Mouse (Mus musculus): ENCODE results near the gene Hoxc10. TPM values are rescaled to one million over a fixed set of nuclear protein-coding genes. Genes with fewer than 3 reads are reported as not detected.
A peak's percentile ranks its signal among the peaks of the same experiment; 100 is the strongest.

The Hoxc10 gene
- polyA plus RNA-seq, 1 experiment from 2014 or later, result 62.9 TPM

GRCm38 (mm10) chr15:102939256-102940155, 27.1 kb upstream of the Hoxc10 start:
- Histone ChIP-seq H3K27ac (ENCODE audit: low read depth, low read length) (no peak overlapping the region), H3K36me3 (ENCODE audit: control insufficient read depth, insufficient read depth, low read length) (no peaks in the 10 kb centered on the region), H3K4me3 (ENCODE audit: low read length) (peak overlapping the region; percentile 22), H3K4me2 (replicated peaks; ENCODE audit: low read depth, low read length) (peak overlapping the region; percentile 31; the same call in 1 of the 2 replicates), H3K4me1 (ENCODE audit: control insufficient read depth, insufficient read depth, low read length) (peaks cover 3% of the 10 kb centered on the region; the same call in 1 of the 2 replicates), H3K9ac (ENCODE audit: low read depth, low read length) (no peak overlapping the region), H3K27me3 (ENCODE audit: control insufficient read depth, insufficient read depth, low read length) (peaks cover 97% of the 10 kb centered on the region), H3K9me3 (ENCODE audit: control insufficient read depth, low read length) (no peaks in the 10 kb centered on the region)
- no peak for ATAC-seq (ENCODE audit: low FRiP score, low TSS enrichment)
- under 1% methylated on average over 34 of the region's 34 CpGs for WGBS

- H3K27ac ChIP-seq (ENCODE audit: low read depth, low read length), result no peak overlapping the region
- peak; percentile 43; the same call in 1 of the 2 replicates for ATAC-seq (ENCODE audit: low FRiP score, low TSS enrichment)
- peaks cover 3% of the 10 kb centered on the region; the same call in 1 of the 2 replicates for H3K4me1 ChIP-seq (ENCODE audit: control insufficient read depth, insufficient read depth, low read length)
- peaks cover 99% of the 10 kb centered on the region for H3K27me3 ChIP-seq (ENCODE audit: control insufficient read depth, insufficient read depth, low read length)
- H3K36me3 ChIP-seq (ENCODE audit: control insufficient read depth, insufficient read depth, low read length), result no peaks in the 10 kb centered on the region
- peak overlapping the region; percentile 48 for H3K4me2 ChIP-seq (replicated peaks; ENCODE audit: low read depth, low read length)
- H3K9ac ChIP-seq (ENCODE audit: low read depth, low read length), result peak overlapping the region; percentile 54; the same call in 1 of the 2 replicates
- peak overlapping the region; percentile 37 for H3K4me3 ChIP-seq (ENCODE audit: low read length)
- 1% methylated on average over 53 of the region's 53 CpGs for WGBS
- H3K9me3 ChIP-seq (ENCODE audit: control insufficient read depth, low read length), result no peaks in the 10 kb centered on the region
Measured at GRCm38 (mm10) chr15:102942739-102943467, 23.7 kb upstream of the Hoxc10 start.

DNA sequence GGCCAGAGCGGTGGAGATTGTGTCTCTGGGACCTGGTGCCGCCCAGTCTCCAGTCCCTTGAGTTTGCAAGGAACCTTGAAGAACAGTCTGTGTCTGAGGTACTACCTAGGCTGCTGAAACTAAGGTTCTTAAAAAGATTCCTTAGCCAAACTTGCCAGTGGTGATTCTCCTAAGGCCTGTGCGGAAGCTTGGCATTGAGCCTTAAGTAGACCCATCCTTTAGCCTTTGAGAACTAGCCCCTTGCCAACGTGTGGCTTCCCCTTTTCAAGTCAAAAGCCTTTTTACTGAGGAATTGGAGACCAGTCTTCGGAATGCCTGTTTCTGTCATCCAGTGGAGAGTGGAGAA, 23.2 kb upstream of the Hoxc10 start:
- ATAC-seq (ENCODE audit: low FRiP score, low TSS enrichment), result peak; percentile 69; the same call in 1 of the 2 replicates
- H3K9ac ChIP-seq (ENCODE audit: low read depth, low read length), result no peak overlapping the region
- H3K4me1 ChIP-seq (ENCODE audit: control insufficient read depth, insufficient read depth, low read length), result peaks cover 3% of the 10 kb centered on the region; the same call in 1 of the 2 replicates
- 11% methylated on average over 5 of the region's 5 CpGs for WGBS
- peaks cover 99% of the 10 kb centered on the region for H3K27me3 ChIP-seq (ENCODE audit: control insufficient read depth, insufficient read depth, low read length)
- peak overlapping the region; percentile 48 for H3K4me2 ChIP-seq (replicated peaks; ENCODE audit: low read depth, low read length)
- peak overlapping the region; percentile 37 for H3K4me3 ChIP-seq (ENCODE audit: low read length)
- no peaks in the 10 kb centered on the region for H3K9me3 ChIP-seq (ENCODE audit: control insufficient read depth, low read length)
- H3K27ac ChIP-seq (ENCODE audit: low read depth, low read length), result no peak overlapping the region
- no peaks in the 10 kb centered on the region for H3K36me3 ChIP-seq (ENCODE audit: control insufficient read depth, insufficient read depth, low read length)

DNA sequence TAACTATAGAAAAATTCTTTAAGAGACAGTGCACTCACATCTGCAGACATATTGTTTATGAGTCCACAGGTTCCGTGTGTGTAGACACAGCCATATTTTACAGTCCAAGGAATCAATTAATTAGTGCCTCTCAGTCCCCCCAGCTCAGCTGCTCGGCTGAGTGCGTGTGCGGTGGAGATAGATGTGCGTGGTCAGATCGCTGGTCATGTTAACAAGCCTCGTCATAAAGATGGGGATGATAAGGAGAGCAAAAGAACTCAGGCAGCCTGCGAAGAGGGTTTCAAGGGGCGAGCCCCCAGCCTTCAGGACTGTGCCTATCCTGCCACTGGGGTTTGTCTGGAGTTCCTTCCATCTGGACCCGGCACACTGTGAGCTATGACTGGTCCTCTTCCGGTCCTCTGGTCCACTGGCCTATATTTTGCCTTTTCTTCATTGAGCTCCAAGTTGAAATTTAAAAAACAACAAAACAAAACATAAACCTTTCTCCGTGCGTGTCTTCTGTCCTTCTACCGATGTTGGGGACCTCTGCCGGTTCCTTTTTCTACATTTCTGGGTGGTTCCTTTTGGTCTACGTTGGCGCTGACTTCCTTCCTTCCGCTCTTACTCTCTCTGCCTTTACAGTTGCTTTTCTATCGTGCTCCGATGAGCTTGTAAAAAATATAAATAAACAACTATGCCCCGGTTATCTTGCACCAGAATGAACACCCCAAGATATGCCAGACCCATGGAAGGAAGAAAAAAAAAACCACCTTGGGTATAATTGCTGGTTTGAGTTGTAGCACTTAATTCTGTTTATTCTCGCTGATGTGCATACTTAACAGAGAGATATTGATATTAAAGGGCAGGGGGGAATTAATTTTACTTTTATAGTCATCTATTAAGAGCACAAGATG, 21.2 kb upstream of the Hoxc10 start:
- WGBS, result 9% methylated on average over 22 of the region's 22 CpGs
- no peak for ATAC-seq (ENCODE audit: low FRiP score, low TSS enrichment)
- Histone ChIP-seq H3K4me3 (ENCODE audit: low read length) (no peak overlapping the region), H3K27ac (ENCODE audit: low read depth, low read length) (no peak overlapping the region), H3K4me1 (ENCODE audit: control insufficient read depth, insufficient read depth, low read length) (no peaks in the 10 kb centered on the region), H3K9me3 (ENCODE audit: control insufficient read depth, low read length) (no peaks in the 10 kb centered on the region), H3K27me3 (ENCODE audit: control insufficient read depth, insufficient read depth, low read length) (peaks cover 96% of the 10 kb centered on the region), H3K9ac (ENCODE audit: low read depth, low read length) (no peak overlapping the region), H3K36me3 (ENCODE audit: control insufficient read depth, insufficient read depth, low read length) (no peaks in the 10 kb centered on the region), H3K4me2 (replicated peaks; ENCODE audit: low read depth, low read length) (no peak overlapping the region)

GRCm38 (mm10) chr15:102947276-102947675, 19.3 kb upstream of the Hoxc10 start:
- Histone ChIP-seq H3K9ac (ENCODE audit: low read depth, low read length) (no peak overlapping the region), H3K4me2 (replicated peaks; ENCODE audit: low read depth, low read length) (no peak overlapping the region), H3K4me1 (ENCODE audit: control insufficient read depth, insufficient read depth, low read length) (no peaks in the 10 kb centered on the region), H3K4me3 (ENCODE audit: low read length) (no peak overlapping the region), H3K9me3 (ENCODE audit: control insufficient read depth, low read length) (no peaks in the 10 kb centered on the region), H3K36me3 (ENCODE audit: control insufficient read depth, insufficient read depth, low read length) (no peaks in the 10 kb centered on the region), H3K27ac (ENCODE audit: low read depth, low read length) (no peak overlapping the region), H3K27me3 (ENCODE audit: control insufficient read depth, insufficient read depth, low read length) (peaks cover 90% of the 10 kb centered on the region)
- no peak for ATAC-seq (ENCODE audit: low FRiP score, low TSS enrichment)
- WGBS, result 5% methylated on average over 9 of the region's 9 CpGs

- no peak overlapping the region for H3K9ac ChIP-seq (ENCODE audit: low read depth, low read length)
- no peak overlapping the region for H3K4me2 ChIP-seq (replicated peaks; ENCODE audit: low read depth, low read length)
- WGBS, result 11% methylated on average over 2 of the region's 2 CpGs
- no peak overlapping the region for H3K27ac ChIP-seq (ENCODE audit: low read depth, low read length)
- H3K4me1 ChIP-seq (ENCODE audit: control insufficient read depth, insufficient read depth, low read length), result peaks cover 4% of the 10 kb centered on the region; the same call in 1 of the 2 replicates
- no peaks in the 10 kb centered on the region for H3K9me3 ChIP-seq (ENCODE audit: control insufficient read depth, low read length)
- H3K36me3 ChIP-seq (ENCODE audit: control insufficient read depth, insufficient read depth, low read length), result no peaks in the 10 kb centered on the region
- ATAC-seq (ENCODE audit: low FRiP score, low TSS enrichment), result no peak
- no peak overlapping the region for H3K4me3 ChIP-seq (ENCODE audit: low read length)
- H3K27me3 ChIP-seq (ENCODE audit: control insufficient read depth, insufficient read depth, low read length), result peaks cover 85% of the 10 kb centered on the region
Measured at GRCm38 (mm10) chr15:102948842-102949241, 17.8 kb upstream of the Hoxc10 start.

- no peak overlapping the region for H3K27ac ChIP-seq (ENCODE audit: low read depth, low read length)
- no peak overlapping the region for H3K4me3 ChIP-seq (ENCODE audit: low read length)
- no peak for ATAC-seq (ENCODE audit: low FRiP score, low TSS enrichment)
- no peak overlapping the region for H3K9ac ChIP-seq (ENCODE audit: low read depth, low read length)
- WGBS, result 3% methylated on average over 20 of the region's 20 CpGs
- H3K36me3 ChIP-seq (ENCODE audit: control insufficient read depth, insufficient read depth, low read length), result no peaks in the 10 kb centered on the region
- H3K27me3 ChIP-seq (ENCODE audit: control insufficient read depth, insufficient read depth, low read length), result peaks cover 83% of the 10 kb centered on the region
- H3K9me3 ChIP-seq (ENCODE audit: control insufficient read depth, low read length), result no peaks in the 10 kb centered on the region
- peaks cover 5% of the 10 kb centered on the region; the same call in 1 of the 2 replicates for H3K4me1 ChIP-seq (ENCODE audit: control insufficient read depth, insufficient read depth, low read length)
- 0 out of 2 replicates have a peak overlapping the region, but pooled peaks have one; percentile 2 for H3K4me2 ChIP-seq (replicated peaks; ENCODE audit: low read depth, low read length)
Measured at GRCm38 (mm10) chr15:102949696-102950095, 16.9 kb upstream of the Hoxc10 start.

- no peak overlapping the region for H3K4me2 ChIP-seq (replicated peaks; ENCODE audit: low read depth, low read length)
- H3K4me3 ChIP-seq (ENCODE audit: low read length), result no peak overlapping the region
- WGBS, result 31% methylated on average over 2 of the region's 2 CpGs
Measured at GRCm38 (mm10) chr15:102950877-102951276, 15.7 kb upstream of the Hoxc10 start.

More at GRCm38 (mm10) chr15:102950877-102951276, 15.7 kb upstream of the Hoxc10 start:
- Histone ChIP-seq H3K9ac (ENCODE audit: low read depth, low read length) (no peak overlapping the region), H3K27ac (ENCODE audit: low read depth, low read length) (no peak overlapping the region), H3K4me1 (ENCODE audit: control insufficient read depth, insufficient read depth, low read length) (peaks cover 5% of the 10 kb centered on the region; the same call in 1 of the 2 replicates), H3K36me3 (ENCODE audit: control insufficient read depth, insufficient read depth, low read length) (no peaks in the 10 kb centered on the region), H3K27me3 (ENCODE audit: control insufficient read depth, insufficient read depth, low read length) (peaks cover 71% of the 10 kb centered on the region), H3K9me3 (ENCODE audit: control insufficient read depth, low read length) (no peaks in the 10 kb centered on the region)
- ATAC-seq (ENCODE audit: low FRiP score, low TSS enrichment), result no peak

All from kidney, embryonic 14.5 days (tissue).